Mouse (Mus musculus) MN1 (cell line): Measurements from ENCODE around the gene Crebbp.

Experiments used
- DNase-seq: peaks from one replicate; pipeline ENCODE4 v3.0.0-alpha.2; 2016; ENCODE audit warnings: low spot score

Gene Crebbp

DNA sequence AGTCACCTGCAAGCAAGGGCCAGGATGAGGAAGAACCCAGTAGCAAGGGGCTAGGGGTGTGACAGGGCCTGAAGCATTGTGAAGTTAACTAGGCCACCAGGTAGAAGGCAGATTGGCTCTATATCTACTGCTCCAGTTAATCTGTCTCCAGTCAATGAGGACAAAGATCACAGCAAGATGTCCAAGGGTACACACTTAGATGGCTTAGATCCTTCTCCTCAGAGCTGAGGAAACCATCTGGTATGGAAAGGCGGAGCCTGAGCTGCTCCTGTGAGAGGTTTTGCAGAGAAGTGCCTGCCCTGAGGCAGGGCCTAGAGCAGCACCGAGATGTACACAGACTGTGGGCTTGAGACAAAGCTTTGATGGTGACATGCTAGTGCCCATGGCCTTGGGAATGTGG, 169.7 kb downstream of the Crebbp start:
- DNase-seq, result no peak

DNA sequence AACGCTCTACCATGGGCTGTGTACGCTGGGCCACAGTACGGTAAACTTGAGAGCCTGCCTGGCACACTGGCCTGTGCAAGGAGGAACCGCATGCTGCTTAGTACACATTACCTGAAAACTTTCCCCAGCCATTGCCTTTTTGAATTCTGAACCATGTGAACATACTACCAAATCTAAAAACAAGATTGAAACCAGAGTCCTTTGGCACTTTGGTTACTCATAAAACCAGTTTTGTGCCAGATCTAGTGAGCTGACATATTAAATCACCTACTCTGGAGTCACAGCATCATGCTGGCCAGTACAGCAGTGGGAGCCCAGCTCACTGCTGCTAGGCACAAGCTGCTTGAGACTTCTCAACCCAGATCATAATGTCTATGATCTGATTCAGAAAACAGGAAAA, 172.2 kb downstream of the Crebbp start:
- no peak for DNase-seq

DNA sequence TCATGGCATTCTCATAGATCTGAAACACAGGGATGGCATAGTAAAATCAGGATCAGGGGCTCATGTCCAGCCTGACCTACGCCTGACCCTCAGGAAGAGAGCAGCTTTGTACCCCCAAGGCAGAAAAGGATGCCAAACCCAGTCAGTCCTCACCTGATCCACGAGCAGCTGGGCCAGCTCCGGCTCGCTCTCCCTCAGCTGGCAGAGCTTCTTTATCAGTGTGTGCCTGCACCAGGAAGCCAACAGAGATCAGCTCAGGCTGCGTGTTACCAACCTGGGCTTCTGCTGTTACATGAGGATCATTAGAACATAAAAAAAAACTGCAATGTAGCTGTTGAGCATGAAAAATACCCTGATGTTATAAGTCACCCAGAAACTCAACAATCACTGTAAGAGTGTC, 173.6 kb downstream of the Crebbp start:
- DNase-seq, result no peak

DNA sequence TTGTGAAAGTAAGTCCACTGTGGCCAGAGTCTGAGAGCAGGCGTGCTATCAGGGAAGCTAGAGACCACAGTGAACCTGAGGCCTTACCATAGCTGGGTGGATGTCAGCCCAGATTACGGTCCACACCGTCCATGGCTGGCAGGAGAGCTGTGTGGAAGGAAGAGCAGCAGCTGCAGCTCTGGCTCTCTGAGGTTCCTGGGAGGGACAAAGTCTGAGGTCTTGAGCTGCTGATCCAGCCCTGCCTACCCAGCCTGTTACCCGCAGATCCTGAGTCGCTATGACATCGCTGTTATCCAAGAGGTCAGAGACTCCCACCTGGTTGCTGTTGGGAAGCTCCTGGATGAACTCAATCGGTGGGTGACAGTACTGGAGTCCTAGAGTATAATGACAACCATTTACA, 176.1 kb downstream of the Crebbp start:
- no peak for DNase-seq

DNA sequence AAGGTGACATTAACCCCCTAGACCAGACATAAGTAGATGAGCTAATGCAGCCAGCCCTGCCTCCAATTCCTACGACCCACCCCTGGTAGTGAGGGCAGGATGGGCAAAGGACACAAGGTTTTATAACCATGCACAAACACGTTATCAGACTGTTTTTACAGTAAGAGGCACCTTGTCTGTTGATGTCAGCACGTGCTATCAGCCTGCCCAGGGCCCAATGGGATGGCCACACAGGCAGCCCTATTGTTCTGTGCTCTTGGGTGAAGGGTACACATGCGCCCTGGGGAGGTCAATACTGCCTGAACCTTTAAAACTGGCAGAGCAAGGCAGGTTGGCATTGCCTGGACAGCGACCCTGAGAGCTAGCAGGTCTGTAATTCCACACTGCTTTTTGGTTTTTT, 177.0 kb downstream of the Crebbp start, which contains the start of gene Dnase1:
Gene Dnase1 (plus strand): TSS at position 136 of the 400 bp plus-strand sequence.
- DNase-seq, result no peak

DNA sequence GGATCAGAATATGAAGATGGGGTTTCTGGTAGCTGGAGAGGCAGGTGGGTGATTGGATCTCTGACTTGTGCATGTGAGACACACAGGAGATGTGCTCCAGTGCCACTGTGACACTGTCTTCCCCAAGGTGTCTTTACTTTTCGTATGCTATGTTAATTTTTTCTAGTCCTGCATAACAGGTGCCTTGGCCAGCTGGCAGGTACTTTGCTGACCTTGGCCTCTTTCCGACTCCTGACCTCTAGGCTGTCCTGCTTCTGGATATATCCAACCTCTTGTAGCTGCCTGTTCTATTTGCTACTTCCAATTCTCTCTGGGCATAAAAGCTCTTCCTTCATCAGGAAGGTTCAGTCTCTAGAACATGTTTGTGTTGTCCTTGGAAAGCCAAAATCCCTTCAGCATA, 178.2 kb downstream of the Crebbp start:
- DNase-seq, result no peak

DNA sequence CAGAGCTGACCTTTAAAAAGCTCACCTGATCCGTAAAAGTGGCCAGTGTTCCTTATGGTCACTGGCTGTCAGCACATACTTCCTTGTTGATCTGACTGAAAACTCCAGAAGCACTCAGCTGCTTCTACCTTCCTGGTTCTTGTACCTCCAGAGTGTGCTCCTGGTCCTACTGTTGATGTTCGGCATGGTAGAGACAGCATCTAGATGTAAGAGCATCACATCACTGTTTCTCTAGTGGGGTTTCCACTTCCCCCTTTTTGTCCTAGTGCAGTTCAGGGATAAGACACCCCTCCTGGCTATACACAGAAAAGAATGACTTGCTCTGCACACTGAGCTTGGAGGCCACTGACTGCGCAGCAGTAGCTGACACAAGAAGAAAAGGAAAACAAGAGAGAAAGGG, 179.3 kb downstream of the Crebbp start:
- DNase-seq, result no peak

DNA sequence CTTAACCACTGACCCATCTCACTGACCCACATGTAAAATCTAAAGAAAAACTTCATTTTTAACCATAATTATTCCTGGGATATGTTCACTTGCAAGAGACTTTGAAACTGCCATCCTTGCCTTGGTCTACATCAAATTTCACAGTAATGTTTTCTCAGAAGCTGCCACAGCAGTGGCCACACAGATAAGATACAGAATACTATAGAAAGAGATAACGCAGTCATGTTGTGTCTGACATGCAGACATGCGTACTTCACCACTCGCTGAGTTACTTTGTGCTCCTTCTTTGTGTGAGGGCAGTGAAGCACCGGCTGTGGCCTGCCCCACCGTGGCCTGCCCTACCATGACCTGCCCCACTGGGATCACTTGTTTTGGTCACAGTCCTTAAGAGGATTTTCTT, 179.8 kb downstream of the Crebbp start:
- DNase-seq, result no peak

DNA sequence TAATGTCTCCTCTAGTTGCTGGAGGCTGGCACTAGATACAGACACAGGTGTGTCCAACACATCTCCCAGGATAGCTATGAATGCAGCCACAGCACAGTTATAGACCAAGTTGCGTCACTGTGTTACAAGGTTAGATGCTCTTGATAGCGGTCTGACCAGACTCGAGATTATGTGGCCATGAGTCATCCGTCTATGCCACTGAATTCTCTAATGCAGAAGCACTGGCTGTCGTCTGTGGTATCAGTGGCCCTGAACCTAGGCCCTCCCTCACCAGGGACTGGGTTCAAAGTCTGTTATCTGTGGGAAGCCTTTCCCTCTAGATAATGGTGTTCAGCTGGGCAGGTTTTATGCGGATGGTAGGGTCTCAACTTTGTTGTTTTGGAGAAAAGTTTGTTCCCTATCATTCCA, 181.5 kb downstream of the Crebbp start:
- DNase-seq, result no peak

DNA sequence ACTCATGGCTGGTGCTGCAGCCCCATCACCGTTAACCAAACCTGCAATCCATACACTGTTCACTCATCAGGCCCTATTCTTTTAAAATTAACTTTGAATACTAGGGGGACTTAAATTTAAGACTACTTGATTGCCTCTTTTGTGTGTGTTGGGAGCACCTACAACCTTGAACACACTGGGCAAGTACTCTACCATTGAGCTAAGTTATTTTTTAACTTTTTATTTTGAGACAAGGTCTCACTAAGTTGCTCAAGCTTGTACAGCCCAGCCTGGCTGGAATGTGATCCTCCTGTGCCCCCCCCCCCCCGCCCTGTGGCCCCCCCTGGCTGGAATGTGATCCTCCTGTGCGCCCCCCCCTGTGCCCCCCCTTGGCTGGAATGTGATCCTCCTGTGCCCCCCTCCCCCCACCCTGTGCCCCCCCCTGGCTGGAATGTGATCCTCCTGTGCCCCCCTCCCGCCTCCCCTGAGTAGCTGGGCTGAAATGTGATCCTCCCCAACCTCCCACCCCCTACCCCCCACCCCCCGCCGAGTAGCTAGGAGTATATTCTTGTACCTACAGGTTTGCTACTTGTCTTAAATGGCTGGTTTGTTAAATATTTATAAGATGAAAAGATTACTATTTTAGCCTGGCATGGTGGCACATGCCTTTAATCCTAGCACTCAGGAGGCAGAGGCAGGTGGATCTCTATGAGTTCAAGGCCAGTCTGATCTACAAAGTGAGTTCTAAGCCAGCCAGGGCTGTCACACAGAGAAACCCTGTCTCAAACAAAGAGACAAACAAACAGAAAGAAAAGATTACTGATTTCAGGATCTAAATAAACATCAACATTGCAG, 182.1 kb downstream of the Crebbp start:
- DNase-seq, result no peak
